Mouse (Mus musculus) embryonic facial prominence, embryonic 13.5 days (tissue): ENCODE measurements at regions not wholly inside any gene's neighbourhood (a gene's known extent, or its start where the extent isn't known, plus 50 kb on each side); places are given as distances from the start of the nearest gene placed in this dataset.
A peak's percentile ranks its signal among the peaks of the same experiment; 100 is the strongest.

ENCODE experiments used
- ATAC-seq: fragments of 200-750 bp; cut with Nextera tagmentation; 2 replicates; pipeline ENCODE4 v1.8.0; 2017; ENCODE audit warnings: low read depth; ENCODE audit not compliant: insufficient number of reproducible peaks, insufficient read depth, low FRiP score, low TSS enrichment
- H3K27ac ChIP-seq: fragments of 300-500 bp; sonication (generic); 2 replicates; pipeline ENCODE4 v1.5.1; 2015; ENCODE audit warnings: moderate library complexity, mild to moderate bottlenecking, inconsistent platforms
- H3K27me3 ChIP-seq: fragments of 300-500 bp; sonication (generic); 2 replicates; pipeline ENCODE4 v1.6.1; 2015; ENCODE audit warnings: mild to moderate bottlenecking, inconsistent platforms
- H3K36me3 ChIP-seq: fragments of 300-500 bp; sonication (generic); 2 replicates; pipeline ENCODE4 v1.6.1; 2015; ENCODE audit warnings: mild to moderate bottlenecking, inconsistent platforms
- H3K4me1 ChIP-seq: fragments of 300-500 bp; sonication (generic); 2 replicates; pipeline ENCODE4 v1.6.1; 2015; ENCODE audit warnings: inconsistent platforms
- H3K4me2 ChIP-seq: fragments of 300-500 bp; sonication (generic); 2 replicates; pipeline ENCODE4 v1.6.1; 2015; ENCODE audit warnings: moderate library complexity, mild to moderate bottlenecking, inconsistent platforms
- H3K4me3 ChIP-seq: fragments of 300-500 bp; sonication (generic); 2 replicates; pipeline ENCODE4 v1.5.1; 2015; ENCODE audit warnings: mild to moderate bottlenecking, inconsistent platforms
- H3K9ac ChIP-seq: fragments of 300-500 bp; sonication (generic); 2 replicates; pipeline ENCODE4 v1.6.1; 2015; ENCODE audit warnings: mild to moderate bottlenecking, inconsistent platforms
- H3K9me3 ChIP-seq: fragments of 300-500 bp; sonication (generic); 2 replicates; pipeline ENCODE4 v1.6.1; 2016; ENCODE audit warnings: inconsistent platforms
- WGBS: fragments of 180-500 bp; shearing (Covaris S2); methylation state at CpG from one replicate; pipeline ENCODE4 v1.1.7; 2015; ENCODE audit warnings: mixed read lengths; 5-methylcytosine and 5-hydroxymethylcytosine counted together

- Histone ChIP-seq H3K9ac (no peak overlapping the region), H3K36me3 (0 out of 2 replicates have a peak, but pooled peaks cover 3% of the 10 kb centered on the region), H3K4me2 (no peak overlapping the region), H3K27ac (peak overlapping the region; percentile 92), H3K9me3 (no peaks in the 10 kb centered on the region), H3K4me3 (no peak overlapping the region), H3K4me1 (peaks cover 54% of the 10 kb centered on the region), H3K27me3 (no peaks in the 10 kb centered on the region)
- no peak for ATAC-seq
- 65% methylated on average over 12 of the region's 12 CpGs for WGBS
Measured at GRCm38 (mm10) chr13:28554143-28554830, 297.0 kb downstream of the Gm11361 start.

- WGBS = 14% methylated on average over 10 of the region's 10 CpGs
- peak; percentile 54 for ATAC-seq
- Histone ChIP-seq H3K9ac (peak overlapping the region; percentile 52; the same call in 1 of the 2 replicates), H3K4me1 (peaks cover 54% of the 10 kb centered on the region), H3K4me3 (no peak overlapping the region), H3K4me2 (peak overlapping the region; percentile 38), H3K36me3 (0 out of 2 replicates have a peak, but pooled peaks cover 3% of the 10 kb centered on the region), H3K27me3 (no peaks in the 10 kb centered on the region), H3K9me3 (no peaks in the 10 kb centered on the region), H3K27ac (peak overlapping the region; percentile 92)
Measured at GRCm38 (mm10) chr13:28552974-28553750, 295.8 kb downstream of the Gm11361 start.

GRCm38 (mm10) chr13:28551555-28551954 lies 294.2 kb downstream of the Gm11361 start:
- Histone ChIP-seq H3K4me2 (no peak overlapping the region), H3K9ac (no peak overlapping the region), H3K36me3 (0 out of 2 replicates have a peak, but pooled peaks cover 3% of the 10 kb centered on the region), H3K9me3 (no peaks in the 10 kb centered on the region), H3K4me1 (peaks cover 46% of the 10 kb centered on the region), H3K27ac (peak overlapping the region; percentile 57; the same call in 1 of the 2 replicates), H3K4me3 (no peak overlapping the region), H3K27me3 (no peaks in the 10 kb centered on the region)
- WGBS = 53% methylated on average over 6 of the region's 6 CpGs
- no peak for ATAC-seq

GRCm38 (mm10) chr13:28545797-28546196 lies 288.5 kb downstream of the Gm11361 start:
- Histone ChIP-seq H3K9ac (no peak overlapping the region), H3K27me3 (no peaks in the 10 kb centered on the region), H3K4me1 (peaks cover 16% of the 10 kb centered on the region), H3K36me3 (0 out of 2 replicates have a peak, but pooled peaks cover 5% of the 10 kb centered on the region), H3K4me2 (no peak overlapping the region), H3K4me3 (no peak overlapping the region), H3K9me3 (no peaks in the 10 kb centered on the region), H3K27ac (no peak overlapping the region)
- ATAC-seq = no peak
- 85% methylated on average over 1 of the region's 1 CpGs for WGBS

GRCm38 (mm10) chr13:28545337-28545736 lies 288.0 kb downstream of the Gm11361 start:
- H3K27me3 ChIP-seq = no peaks in the 10 kb centered on the region
- H3K9ac ChIP-seq = no peak overlapping the region
- peak overlapping the region; percentile 69 for H3K27ac ChIP-seq
- WGBS = 32% methylated on average over 2 of the region's 2 CpGs
- no peak overlapping the region for H3K4me2 ChIP-seq
- H3K36me3 ChIP-seq = 0 out of 2 replicates have a peak, but pooled peaks cover 5% of the 10 kb centered on the region
- H3K4me1 ChIP-seq = peaks cover 16% of the 10 kb centered on the region
- H3K4me3 ChIP-seq = no peak overlapping the region
- H3K9me3 ChIP-seq = no peaks in the 10 kb centered on the region
- ATAC-seq = no peak

- H3K4me1 ChIP-seq = peaks cover 16% of the 10 kb centered on the region
- peak overlapping the region; percentile 33 for H3K4me2 ChIP-seq
- no peak for ATAC-seq
- H3K27ac ChIP-seq = peak overlapping the region; percentile 69; the same call in 1 of the 2 replicates
- H3K9me3 ChIP-seq = no peaks in the 10 kb centered on the region
- H3K36me3 ChIP-seq = 0 out of 2 replicates have a peak, but pooled peaks cover 5% of the 10 kb centered on the region
- 67% methylated on average over 2 of the region's 2 CpGs for WGBS
- no peak overlapping the region for H3K4me3 ChIP-seq
- no peaks in the 10 kb centered on the region for H3K27me3 ChIP-seq
- H3K9ac ChIP-seq = 0 out of 2 replicates have a peak overlapping the region, but pooled peaks have one; percentile 27
Measured at GRCm38 (mm10) chr13:28544819-28545180, 287.5 kb downstream of the Gm11361 start.

DNA sequence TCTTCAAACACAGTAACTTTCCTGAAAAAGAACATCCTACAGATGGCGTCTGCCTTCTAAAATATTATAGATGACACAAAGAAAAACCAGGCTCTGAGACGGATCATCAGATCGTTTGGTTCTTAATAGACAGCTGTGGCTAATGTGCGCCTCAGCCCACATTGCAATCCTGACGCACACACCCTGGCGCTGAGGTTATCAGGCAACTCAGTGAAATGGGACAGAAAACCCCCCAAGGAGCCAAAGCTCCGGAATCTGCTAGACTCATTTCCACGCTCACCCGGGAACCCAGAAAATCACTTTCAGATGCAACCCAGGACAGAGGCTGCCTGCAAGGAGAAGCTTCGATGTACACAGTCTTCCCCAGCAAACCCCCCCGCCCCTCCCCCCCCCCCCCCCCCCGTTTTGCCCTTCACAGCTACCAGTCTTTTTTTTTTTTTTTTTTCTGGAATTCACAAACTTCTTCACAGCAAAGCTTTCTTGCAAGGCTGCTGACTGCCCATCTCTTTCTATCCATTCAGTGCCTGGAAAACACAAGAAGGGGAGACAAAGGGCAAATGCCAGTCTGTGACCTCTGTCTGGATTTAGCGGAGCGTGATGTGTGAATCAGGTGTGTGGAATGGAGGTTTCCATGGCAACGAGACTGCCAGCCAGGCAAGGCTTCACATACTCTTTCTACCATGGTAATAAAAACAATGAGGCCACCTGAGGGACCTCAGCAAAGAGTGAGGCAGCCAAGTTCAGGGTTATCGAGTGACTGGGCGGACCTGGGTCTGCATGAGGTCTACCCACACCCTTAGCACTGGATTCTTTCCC lies 286.9 kb downstream of the Gm11361 start:
- Histone ChIP-seq H3K27ac (peak overlapping the region; percentile 69; the same call in 1 of the 2 replicates), H3K4me2 (peak overlapping the region; percentile 33), H3K4me1 (peaks cover 16% of the 10 kb centered on the region), H3K4me3 (no peak overlapping the region), H3K9me3 (no peaks in the 10 kb centered on the region), H3K27me3 (no peaks in the 10 kb centered on the region), H3K36me3 (0 out of 2 replicates have a peak, but pooled peaks cover 5% of the 10 kb centered on the region), H3K9ac (0 out of 2 replicates have a peak overlapping the region, but pooled peaks have one; percentile 27)
- peak; percentile 20; the same call in 1 of the 2 replicates for ATAC-seq
- WGBS = 12% methylated on average over 15 of the region's 17 CpGs

GRCm38 (mm10) chr13:28541607-28542006 lies 284.3 kb downstream of the Gm11361 start:
- Histone ChIP-seq H3K27ac (no peak overlapping the region), H3K9ac (no peak overlapping the region), H3K9me3 (peaks cover 8% of the 10 kb centered on the region), H3K36me3 (peaks cover 11% of the 10 kb centered on the region), H3K4me1 (peaks cover 16% of the 10 kb centered on the region), H3K27me3 (no peaks in the 10 kb centered on the region), H3K4me2 (no peak overlapping the region), H3K4me3 (no peak overlapping the region)
- no peak for ATAC-seq
- 89% methylated on average over 3 of the region's 3 CpGs for WGBS

- Histone ChIP-seq H3K27me3 (no peaks in the 10 kb centered on the region), H3K4me1 (peaks cover 22% of the 10 kb centered on the region), H3K9me3 (peaks cover 3% of the 10 kb centered on the region), H3K4me2 (no peak overlapping the region), H3K9ac (no peak overlapping the region), H3K36me3 (peaks cover 17% of the 10 kb centered on the region), H3K4me3 (no peak overlapping the region), H3K27ac (no peak overlapping the region)
- no peak for ATAC-seq
- WGBS = 87% methylated on average over 1 of the region's 1 CpGs
Measured at GRCm38 (mm10) chr13:28533080-28533479, 275.8 kb downstream of the Gm11361 start.

GRCm38 (mm10) chr13:28532278-28532677 lies 274.9 kb downstream of the Gm11361 start:
- Histone ChIP-seq H3K9me3 (no peaks in the 10 kb centered on the region; the same call in 1 of the 2 replicates), H3K27me3 (no peaks in the 10 kb centered on the region), H3K4me2 (no peak overlapping the region), H3K9ac (no peak overlapping the region), H3K4me1 (peaks cover 22% of the 10 kb centered on the region), H3K4me3 (no peak overlapping the region), H3K36me3 (peaks cover 14% of the 10 kb centered on the region), H3K27ac (no peak overlapping the region)
- ATAC-seq = no peak
- 65% methylated on average over 3 of the region's 3 CpGs for WGBS

DNA sequence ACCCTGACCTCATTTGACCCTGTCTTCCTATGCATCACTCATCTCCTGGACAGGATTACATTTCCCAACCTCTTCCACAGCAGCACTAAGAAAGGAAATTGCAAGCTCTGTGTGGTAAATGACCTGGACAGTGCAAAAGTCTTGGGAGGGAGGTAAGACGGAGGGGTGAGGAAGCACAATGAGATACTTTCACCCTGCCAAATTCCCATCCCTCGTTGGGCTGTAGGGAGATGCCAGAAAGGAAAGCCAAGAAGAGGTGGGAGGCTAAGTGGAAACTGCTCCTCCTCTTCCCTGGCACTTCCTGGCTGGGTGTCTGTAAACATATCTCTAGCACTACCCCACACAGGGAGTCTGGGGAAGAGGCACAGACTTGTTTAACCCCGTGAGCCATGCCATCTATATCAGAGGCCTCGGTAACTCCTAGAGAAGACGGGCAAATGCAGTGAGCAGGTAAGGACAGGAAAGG lies 274.2 kb downstream of the Gm11361 start:
- Histone ChIP-seq H3K9ac (no peak overlapping the region), H3K4me2 (no peak overlapping the region), H3K27me3 (no peaks in the 10 kb centered on the region), H3K36me3 (peaks cover 14% of the 10 kb centered on the region), H3K27ac (no peak overlapping the region), H3K9me3 (no peaks in the 10 kb centered on the region; the same call in 1 of the 2 replicates), H3K4me1 (peaks cover 22% of the 10 kb centered on the region), H3K4me3 (no peak overlapping the region)
- no peak for ATAC-seq
- WGBS = 80% methylated on average over 5 of the region's 5 CpGs
